Mouse (Mus musculus): ENCODE data around the gene Eef2. TPM values are rescaled to one million over a fixed set of nuclear protein-coding genes. Genes with fewer than 3 reads are reported as not detected.

The Eef2 gene
- polyA plus RNA-seq, 2 experiments = 233 to 570 TPM

DNA sequence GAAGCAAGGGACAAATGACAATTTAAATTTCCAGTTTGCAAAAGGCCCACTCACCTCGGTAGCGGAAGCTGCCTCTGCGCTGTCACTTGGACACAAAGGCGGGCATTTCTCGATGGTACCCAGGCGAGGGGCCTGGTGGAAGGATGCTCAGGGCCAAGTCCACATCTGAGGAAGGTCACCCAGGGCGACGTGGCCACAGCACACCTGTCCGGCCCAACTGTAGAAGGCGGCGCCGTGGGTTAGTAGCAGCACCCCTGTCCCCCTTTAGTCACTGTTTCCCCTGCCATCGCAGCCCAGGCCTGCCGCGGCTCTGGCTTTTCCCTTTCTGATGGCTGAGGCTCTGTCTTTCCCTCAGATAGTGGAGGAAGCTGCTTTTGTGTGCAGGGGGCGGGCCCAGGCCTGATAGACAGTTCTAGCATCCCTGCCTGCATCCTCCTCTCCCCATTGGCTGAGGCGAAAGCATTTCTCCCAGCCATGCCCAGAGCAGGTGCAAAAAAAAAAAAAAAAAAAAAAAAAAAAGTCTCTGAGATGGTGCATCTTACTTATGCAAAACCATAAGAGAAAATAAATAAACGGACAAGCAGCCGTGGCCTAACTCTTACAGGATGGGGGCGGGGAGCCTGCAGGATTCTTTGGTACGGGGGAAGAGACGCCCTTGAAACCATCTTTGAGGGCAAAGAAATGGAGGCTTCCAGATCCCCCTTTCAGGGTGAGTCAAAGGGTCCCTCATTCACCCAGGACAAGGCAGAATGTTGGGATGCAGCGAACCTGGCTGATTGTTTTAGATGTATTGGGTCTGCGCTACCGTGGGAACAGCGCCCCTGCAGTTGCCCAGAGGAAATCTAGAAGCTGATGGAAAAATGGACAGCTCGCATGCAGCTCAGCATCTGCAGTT, 54.3 kb downstream of the Eef2 start, which contains the start of gene Atcay:
TSS of gene Atcay (minus strand) at position 396 of the 895 bp plus-strand sequence.
- Histone ChIP-seq H3K27me3 (ENCODE audit: control insufficient read depth, insufficient read depth, low read length) (peaks cover 36% of the 10 kb centered on the region), H3K4me1 (replicated peaks; ENCODE audit: control insufficient read depth in 2 of 2, insufficient read depth in 2 of 2, low read length in 1 of 2) (peaks cover 2 to 3% of the 10 kb centered on the region in 2 experiments; a peak in 2 of 4 replicates), H3K4me3 (ENCODE audit: insufficient read depth in 1 of 2, low read depth in 2 of 2, low read length in 2 of 2) (no peak within 1 kb of the TSS), H3K27ac (no peak within 1 kb of the TSS), H3K9ac (replicated peaks) (no peak within 1 kb of the TSS), H3K36me3 (replicated peaks; ENCODE audit: control insufficient read depth, insufficient read depth, low read depth) (no peaks in the 10 kb centered on the region), H3K4me2 (ENCODE audit: low read depth) (no peak within 1 kb of the TSS), H3K9me3 (ENCODE audit: control insufficient read depth, low read length) (no peaks in the 10 kb centered on the region)
- no peak for TF ChIP-seq EP300 (IDR thresholded peaks at IDR 0.05; ENCODE audit: low read depth)
- peak; percentile 58 for TF ChIP-seq CTCF (IDR thresholded peaks at IDR 0.05; ENCODE audit: low read depth)
- no peak for ATAC-seq (ENCODE audit: insufficient read depth)
- DNase-seq (ENCODE audit: low read depth in 3 of 3, low spot score in 3 of 3) = no peak
- 13% methylated on average over 27 of the region's 27 CpGs for WGBS (ENCODE audit: insufficient replicate concordance)

DNA sequence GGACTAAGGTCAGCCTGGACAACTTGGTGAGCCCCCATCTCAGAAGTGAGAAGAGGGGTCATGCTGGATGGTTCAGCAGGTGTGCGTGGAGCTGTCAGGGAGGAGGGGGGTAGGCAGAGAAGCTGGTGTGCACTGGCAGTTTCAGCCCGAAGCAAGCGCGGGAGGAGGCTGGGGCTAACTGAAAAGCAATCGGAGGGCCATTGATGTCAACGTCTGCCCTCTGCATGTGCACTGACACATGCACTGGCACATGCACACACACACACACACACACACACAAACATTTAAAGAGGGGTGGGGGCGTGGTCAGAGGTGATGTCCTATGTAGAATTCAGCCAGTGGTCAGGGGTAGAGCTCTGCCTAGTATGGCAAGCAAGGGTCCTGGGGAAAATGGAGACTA, 55.0 kb downstream of the Eef2 start:
- 46% methylated on average over 7 of the region's 7 CpGs for WGBS (ENCODE audit: insufficient replicate concordance)

More for the DNA sequence above, 55.0 kb downstream of the Eef2 start:
- H3K27me3 ChIP-seq (ENCODE audit: control insufficient read depth, insufficient read depth, low read length) = peaks cover 36% of the 10 kb centered on the region
- no peak for TF ChIP-seq EP300 (IDR thresholded peaks at IDR 0.05; ENCODE audit: low read depth)
- TF ChIP-seq CTCF (IDR thresholded peaks at IDR 0.05; ENCODE audit: low read depth) = no peak
- no peak overlapping the region for H3K27ac ChIP-seq
- ATAC-seq (ENCODE audit: insufficient read depth) (no peak), DNase-seq (ENCODE audit: low read depth in 3 of 3, low spot score in 3 of 3) (no peak)
- no peak overlapping the region for H3K4me3 ChIP-seq (ENCODE audit: insufficient read depth in 1 of 2, low read depth in 2 of 2, low read length in 2 of 2)
- H3K4me2 ChIP-seq (ENCODE audit: low read depth) = no peak overlapping the region
- no peak overlapping the region for H3K9ac ChIP-seq (replicated peaks)
- no peaks in the 10 kb centered on the region for H3K9me3 ChIP-seq (ENCODE audit: control insufficient read depth, low read length)
- H3K36me3 ChIP-seq (replicated peaks; ENCODE audit: control insufficient read depth, insufficient read depth, low read depth) = no peaks in the 10 kb centered on the region
- H3K4me1 ChIP-seq (replicated peaks; ENCODE audit: control insufficient read depth in 2 of 2, insufficient read depth in 2 of 2, low read length in 1 of 2) = peaks cover 2 to 3% of the 10 kb centered on the region in 2 experiments; a peak in 2 of 4 replicates

Other genes starting within 250 kb of the Eef2 start
Only the 30 nearest of the 31 such genes appear.
- gene Gng7, start 161.7 kb upstream of the Eef2 start, polyA plus RNA-seq (2012; rRNA removed) = 0.19 and 0.25 TPM in 2 replicates
- gene Gng7, start 161.7 kb upstream of the Eef2 start, polyA plus RNA-seq (2014; fragmentation: Nextera tagmentation; extraction: Ambion mirVana) = 0.23 and 0.33 TPM in 2 replicates
- gene Diras1, start 151.0 kb upstream of the Eef2 start, polyA plus RNA-seq (2012; rRNA removed) = 0.05 TPM in 1 of 2 replicates, not detected in the other
- gene Diras1, start 151.0 kb upstream of the Eef2 start, polyA plus RNA-seq (2014; fragmentation: Nextera tagmentation; extraction: Ambion mirVana) = not detected in 2 replicates
- 4.2 and 4.4 TPM in 2 replicates for gene Slc39a3, start 139.2 kb upstream of the Eef2 start, polyA plus RNA-seq (2012; rRNA removed)
- 2.7 and 3.2 TPM in 2 replicates for gene Slc39a3, start 139.2 kb upstream of the Eef2 start, polyA plus RNA-seq (2014; fragmentation: Nextera tagmentation; extraction: Ambion mirVana)
- gene Sgta, start 116.5 kb upstream of the Eef2 start, polyA plus RNA-seq (2012; rRNA removed) = 38.4 and 43.6 TPM in 2 replicates
- gene Sgta, start 116.5 kb upstream of the Eef2 start, polyA plus RNA-seq (2014; fragmentation: Nextera tagmentation; extraction: Ambion mirVana) = 43.8 and 48.0 TPM in 2 replicates
- gene Thop1, start 106.6 kb upstream of the Eef2 start, polyA plus RNA-seq (2012; rRNA removed) = 20.5 and 21.7 TPM in 2 replicates
- gene Thop1, start 106.6 kb upstream of the Eef2 start, polyA plus RNA-seq (2014; fragmentation: Nextera tagmentation; extraction: Ambion mirVana) = 15.0 and 17.7 TPM in 2 replicates
- gene Creb3l3, start 77.8 kb upstream of the Eef2 start, polyA plus RNA-seq (2012; rRNA removed) = 10.9 and 11.0 TPM in 2 replicates
- 16.8 and 20.1 TPM in 2 replicates for gene Creb3l3, start 77.8 kb upstream of the Eef2 start, polyA plus RNA-seq (2014; fragmentation: Nextera tagmentation; extraction: Ambion mirVana)
- gene Map2k2, start 70.7 kb upstream of the Eef2 start, polyA plus RNA-seq (2012; rRNA removed) = 56.0 and 60.3 TPM in 2 replicates
- 90.0 and 98.9 TPM in 2 replicates for gene Map2k2, start 70.7 kb upstream of the Eef2 start, polyA plus RNA-seq (2014; fragmentation: Nextera tagmentation; extraction: Ambion mirVana)
- 15.2 and 16.3 TPM in 2 replicates for gene Zbtb7a, start 41.4 kb upstream of the Eef2 start, polyA plus RNA-seq (2012; rRNA removed)
- gene Zbtb7a, start 41.4 kb upstream of the Eef2 start, polyA plus RNA-seq (2014; fragmentation: Nextera tagmentation; extraction: Ambion mirVana) = 25.1 and 30.8 TPM in 2 replicates
- gene Pias4, start 8.7 kb upstream of the Eef2 start, polyA plus RNA-seq (2012; rRNA removed) = 11.2 and 13.2 TPM in 2 replicates
- gene Pias4, start 8.7 kb upstream of the Eef2 start, polyA plus RNA-seq (2014; fragmentation: Nextera tagmentation; extraction: Ambion mirVana) = 14.9 and 19.0 TPM in 2 replicates
- gene Dapk3, start 6.4 kb downstream of the Eef2 start, polyA plus RNA-seq (2012; rRNA removed) = 16.6 and 17.6 TPM in 2 replicates
- gene Dapk3, start 6.4 kb downstream of the Eef2 start, polyA plus RNA-seq (2014; fragmentation: Nextera tagmentation; extraction: Ambion mirVana) = 13.0 and 16.5 TPM in 2 replicates
- not detected in 2 replicates for gene 4930442H23Rik, start 7.2 kb downstream of the Eef2 start, polyA plus RNA-seq (2012; rRNA removed)
- gene 4930442H23Rik, start 7.2 kb downstream of the Eef2 start, polyA plus RNA-seq (2014; fragmentation: Nextera tagmentation; extraction: Ambion mirVana) = not detected in 2 replicates
- gene Nmrk2, start 25.4 kb downstream of the Eef2 start, polyA plus RNA-seq (2012; rRNA removed) = not detected in 2 replicates
- not detected in 2 replicates for gene Nmrk2, start 25.4 kb downstream of the Eef2 start, polyA plus RNA-seq (2014; fragmentation: Nextera tagmentation; extraction: Ambion mirVana)
- 0.01 and 0.14 TPM in 2 replicates for gene Atcay, start 54.2 kb downstream of the Eef2 start, polyA plus RNA-seq (2012; rRNA removed)
- gene Atcay, start 54.2 kb downstream of the Eef2 start, polyA plus RNA-seq (2014; fragmentation: Nextera tagmentation; extraction: Ambion mirVana) = not detected in 2 replicates
- gene Zfr2, start 56.5 kb downstream of the Eef2 start, polyA plus RNA-seq (2012; rRNA removed) = 0.39 and 0.46 TPM in 2 replicates
- 0.21 and 0.38 TPM in 2 replicates for gene Zfr2, start 56.5 kb downstream of the Eef2 start, polyA plus RNA-seq (2014; fragmentation: Nextera tagmentation; extraction: Ambion mirVana)
- 0.74 and 1.1 TPM in 2 replicates for gene Matk, start 76.3 kb downstream of the Eef2 start, polyA plus RNA-seq (2012; rRNA removed)
- gene Matk, start 76.3 kb downstream of the Eef2 start, polyA plus RNA-seq (2014; fragmentation: Nextera tagmentation; extraction: Ambion mirVana) = 1.3 and 1.6 TPM in 2 replicates
- 42.8 and 49.9 TPM in 2 replicates for gene Mrpl54, start 90.3 kb downstream of the Eef2 start, polyA plus RNA-seq (2012; rRNA removed)
- 113 and 120 TPM in 2 replicates for gene Mrpl54, start 90.3 kb downstream of the Eef2 start, polyA plus RNA-seq (2014; fragmentation: Nextera tagmentation; extraction: Ambion mirVana)
- 14.3 and 14.6 TPM in 2 replicates for gene Apba3, start 90.3 kb downstream of the Eef2 start, polyA plus RNA-seq (2012; rRNA removed)
- gene Apba3, start 90.3 kb downstream of the Eef2 start, polyA plus RNA-seq (2014; fragmentation: Nextera tagmentation; extraction: Ambion mirVana) = 15.7 and 16.1 TPM in 2 replicates
- gene Tjp3, start 115.0 kb downstream of the Eef2 start, polyA plus RNA-seq (2012; rRNA removed) = 0.38 and 0.40 TPM in 2 replicates
- 0.20 and 0.37 TPM in 2 replicates for gene Tjp3, start 115.0 kb downstream of the Eef2 start, polyA plus RNA-seq (2014; fragmentation: Nextera tagmentation; extraction: Ambion mirVana)
- 12.8 and 13.1 TPM in 2 replicates for gene Pip5k1c, start 116.3 kb downstream of the Eef2 start, polyA plus RNA-seq (2012; rRNA removed)
- 10.5 and 12.5 TPM in 2 replicates for gene Pip5k1c, start 116.3 kb downstream of the Eef2 start, polyA plus RNA-seq (2014; fragmentation: Nextera tagmentation; extraction: Ambion mirVana)
- gene Cactin, start 144.5 kb downstream of the Eef2 start, polyA plus RNA-seq (2012; rRNA removed) = 20.8 and 24.3 TPM in 2 replicates
- 12.1 and 16.6 TPM in 2 replicates for gene Cactin, start 144.5 kb downstream of the Eef2 start, polyA plus RNA-seq (2014; fragmentation: Nextera tagmentation; extraction: Ambion mirVana)
- 2.4 and 3.1 TPM in 2 replicates for gene Tbxa2r, start 152.1 kb downstream of the Eef2 start, polyA plus RNA-seq (2012; rRNA removed)
- gene Tbxa2r, start 152.1 kb downstream of the Eef2 start, polyA plus RNA-seq (2014; fragmentation: Nextera tagmentation; extraction: Ambion mirVana) = 1.9 and 3.3 TPM in 2 replicates
- gene Gipc3, start 166.6 kb downstream of the Eef2 start, polyA plus RNA-seq (2012; rRNA removed) = 0.01 TPM in 2 replicates
- not detected in 2 replicates for gene Gipc3, start 166.6 kb downstream of the Eef2 start, polyA plus RNA-seq (2014; fragmentation: Nextera tagmentation; extraction: Ambion mirVana)
- gene Hmg20b, start 173.8 kb downstream of the Eef2 start, polyA plus RNA-seq (2012; rRNA removed) = 20.6 and 24.9 TPM in 2 replicates
- gene Hmg20b, start 173.8 kb downstream of the Eef2 start, polyA plus RNA-seq (2014; fragmentation: Nextera tagmentation; extraction: Ambion mirVana) = 20.3 and 23.7 TPM in 2 replicates
- gene Mfsd12, start 180.9 kb downstream of the Eef2 start, polyA plus RNA-seq (2012; rRNA removed) = 8.4 and 9.3 TPM in 2 replicates
- 6.1 and 8.3 TPM in 2 replicates for gene Mfsd12, start 180.9 kb downstream of the Eef2 start, polyA plus RNA-seq (2014; fragmentation: Nextera tagmentation; extraction: Ambion mirVana)
- gene 4930404N11Rik, start 189.2 kb downstream of the Eef2 start, polyA plus RNA-seq (2012; rRNA removed) = 0.55 and 0.78 TPM in 2 replicates
- gene 4930404N11Rik, start 189.2 kb downstream of the Eef2 start, polyA plus RNA-seq (2014; fragmentation: Nextera tagmentation; extraction: Ambion mirVana) = 0.44 and 0.60 TPM in 2 replicates
- gene Fzr1, start 201.9 kb downstream of the Eef2 start, polyA plus RNA-seq (2012; rRNA removed) = 73.1 and 86.2 TPM in 2 replicates
- gene Fzr1, start 201.9 kb downstream of the Eef2 start, polyA plus RNA-seq (2014; fragmentation: Nextera tagmentation; extraction: Ambion mirVana) = 80.5 and 85.2 TPM in 2 replicates
- 29.8 and 32.2 TPM in 2 replicates for gene Dohh, start 207.8 kb downstream of the Eef2 start, polyA plus RNA-seq (2012; rRNA removed)
- 35.0 and 39.7 TPM in 2 replicates for gene Dohh, start 207.8 kb downstream of the Eef2 start, polyA plus RNA-seq (2014; fragmentation: Nextera tagmentation; extraction: Ambion mirVana)
- gene Gm48551, start 207.8 kb downstream of the Eef2 start, polyA plus RNA-seq (2012; rRNA removed) = 1.0 and 1.7 TPM in 2 replicates
- 0.37 and 0.47 TPM in 2 replicates for gene Gm48551, start 207.8 kb downstream of the Eef2 start, polyA plus RNA-seq (2014; fragmentation: Nextera tagmentation; extraction: Ambion mirVana)
- 0.78 and 0.90 TPM in 2 replicates for gene Gm48552, start 212.4 kb downstream of the Eef2 start, polyA plus RNA-seq (2012; rRNA removed)
- 0.21 and 0.36 TPM in 2 replicates for gene Gm48552, start 212.4 kb downstream of the Eef2 start, polyA plus RNA-seq (2014; fragmentation: Nextera tagmentation; extraction: Ambion mirVana)
- 1.6 and 1.9 TPM in 2 replicates for gene Smim24, start 216.4 kb downstream of the Eef2 start, polyA plus RNA-seq (2012; rRNA removed)
- gene Smim24, start 216.4 kb downstream of the Eef2 start, polyA plus RNA-seq (2014; fragmentation: Nextera tagmentation; extraction: Ambion mirVana) = 1.7 and 1.8 TPM in 2 replicates